Mouse (Mus musculus): Measurements from ENCODE around the gene Cdca3. TPM values are rescaled to one million over a fixed set of nuclear protein-coding genes. Genes with fewer than 3 reads are reported as not detected.

The Cdca3 gene
- polyA plus RNA-seq, 1 experiment from 2014 or later, result 115 TPM

GRCm38 (mm10) chr6:124861266-124861665, 31.9 kb downstream of the Cdca3 start:
- H3K4me1 ChIP-seq, result peaks cover 73% of the 10 kb centered on the region
- H3K36me3 ChIP-seq, result no peaks in the 10 kb centered on the region
- H3K9me3 ChIP-seq, result no peaks in the 10 kb centered on the region
- H3K4me3 ChIP-seq, result no peak overlapping the region
- peak overlapping the region; percentile 88 for H3K4me2 ChIP-seq (replicated peaks)
- H3K27me3 ChIP-seq (replicated peaks), result no peaks in the 10 kb centered on the region
- no peak for ATAC-seq (ENCODE audit: low FRiP score, low read depth)
- WGBS, result 82% methylated on average over 19 of the region's 19 CpGs
- H3K27ac ChIP-seq, result no peak overlapping the region
- H3K9ac ChIP-seq, result peak overlapping the region; percentile 82; the same call in 1 of the 2 replicates

- H3K27ac ChIP-seq, result no peak overlapping the region; the same call in 1 of the 2 replicates
- peak overlapping the region; percentile 58; the same call in 1 of the 2 replicates for H3K4me3 ChIP-seq
- H3K9ac ChIP-seq, result peak overlapping the region; percentile 82
- no peaks in the 10 kb centered on the region for H3K27me3 ChIP-seq (replicated peaks)
- WGBS, result 44% methylated on average over 3 of the region's 3 CpGs
- no peaks in the 10 kb centered on the region for H3K9me3 ChIP-seq
- no peak for ATAC-seq (ENCODE audit: low FRiP score, low read depth)
- peaks cover 73% of the 10 kb centered on the region for H3K4me1 ChIP-seq
- H3K36me3 ChIP-seq, result no peaks in the 10 kb centered on the region
- H3K4me2 ChIP-seq (replicated peaks), result peak overlapping the region; percentile 88
These were observed 32.5 kb downstream of the Cdca3 start for GRCm38 (mm10) chr6:124861802-124862201.

- peak overlapping the region; percentile 58 for H3K4me3 ChIP-seq
- peak overlapping the region; percentile 82 for H3K9ac ChIP-seq
- no peaks in the 10 kb centered on the region for H3K27me3 ChIP-seq (replicated peaks)
- 13% methylated on average over 8 of the region's 8 CpGs for WGBS
- H3K27ac ChIP-seq, result peak overlapping the region; percentile 20; the same call in 1 of the 2 replicates
- H3K4me1 ChIP-seq, result peaks cover 71% of the 10 kb centered on the region
- ATAC-seq (ENCODE audit: low FRiP score, low read depth), result no peak
- H3K4me2 ChIP-seq (replicated peaks), result peak overlapping the region; percentile 88
- no peaks in the 10 kb centered on the region for H3K9me3 ChIP-seq
- H3K36me3 ChIP-seq, result no peaks in the 10 kb centered on the region
These were observed 33.2 kb downstream of the Cdca3 start for GRCm38 (mm10) chr6:124862406-124863124.

- ATAC-seq (ENCODE audit: low FRiP score, low read depth), result peak; percentile 19
- Histone ChIP-seq H3K9me3 (no peaks in the 10 kb centered on the region), H3K4me2 (replicated peaks) (peak overlapping the region; percentile 88), H3K4me1 (peaks cover 65% of the 10 kb centered on the region), H3K27me3 (replicated peaks) (no peaks in the 10 kb centered on the region), H3K36me3 (no peaks in the 10 kb centered on the region), H3K9ac (peak overlapping the region; percentile 82), H3K27ac (peak overlapping the region; percentile 81), H3K4me3 (peak overlapping the region; percentile 58)
- WGBS, result 1% methylated on average over 12 of the region's 16 CpGs
These were observed 33.8 kb downstream of the Cdca3 start for GRCm38 (mm10) chr6:124863125-124863657.

- H3K9ac ChIP-seq, result peak within 1 kb of the TSS; percentile 82
- peak within 1 kb of the TSS; percentile 58 for H3K4me3 ChIP-seq
- no peaks in the 10 kb centered on the region for H3K36me3 ChIP-seq
- H3K4me2 ChIP-seq (replicated peaks), result peak within 1 kb of the TSS; percentile 88
- WGBS, result under 1% methylated on average over 43 of the region's 43 CpGs
- ATAC-seq (ENCODE audit: low FRiP score, low read depth), result peak; percentile 67
- H3K27me3 ChIP-seq (replicated peaks), result no peaks in the 10 kb centered on the region
- H3K4me1 ChIP-seq, result peaks cover 60% of the 10 kb centered on the region
- H3K27ac ChIP-seq, result peak within 1 kb of the TSS; percentile 81
- H3K9me3 ChIP-seq, result no peaks in the 10 kb centered on the region
These were observed 34.4 kb downstream of the Cdca3 start, which contains the start of gene Gpr162 for GRCm38 (mm10) chr6:124863658-124864298. TSS of gene Gpr162 (minus strand) at chr6:124863983.

- H3K4me3 ChIP-seq, result no peak overlapping the region
- 0 out of 2 replicates have a peak overlapping the region, but pooled peaks have one; percentile 21 for H3K9ac ChIP-seq
- ATAC-seq (ENCODE audit: low FRiP score, low read depth), result no peak
- peaks cover 46% of the 10 kb centered on the region for H3K4me1 ChIP-seq
- H3K27me3 ChIP-seq (replicated peaks), result no peaks in the 10 kb centered on the region
- H3K9me3 ChIP-seq, result no peaks in the 10 kb centered on the region
- WGBS, result 60% methylated on average over 18 of the region's 18 CpGs
- H3K36me3 ChIP-seq, result no peaks in the 10 kb centered on the region
- no peak overlapping the region for H3K4me2 ChIP-seq (replicated peaks)
- no peak overlapping the region for H3K27ac ChIP-seq
These were observed 36.5 kb downstream of the Cdca3 start for GRCm38 (mm10) chr6:124865766-124866362.

- no peak overlapping the region for H3K9ac ChIP-seq
- no peak for ATAC-seq (ENCODE audit: low FRiP score, low read depth)
- 58% methylated on average over 6 of the region's 7 CpGs for WGBS
These were observed 37.2 kb downstream of the Cdca3 start for GRCm38 (mm10) chr6:124866560-124866959.

GRCm38 (mm10) chr6:124874348-124874747, 45.0 kb downstream of the Cdca3 start:
- ATAC-seq (ENCODE audit: low FRiP score, low read depth), result no peak
- WGBS, result 57% methylated on average over 3 of the region's 3 CpGs
- no peaks in the 10 kb centered on the region for H3K27me3 ChIP-seq (replicated peaks)
- H3K4me3 ChIP-seq, result no peak overlapping the region
- no peaks in the 10 kb centered on the region for H3K36me3 ChIP-seq
- no peak overlapping the region for H3K9ac ChIP-seq
- no peak overlapping the region for H3K27ac ChIP-seq
- no peaks in the 10 kb centered on the region for H3K9me3 ChIP-seq
- no peak overlapping the region for H3K4me2 ChIP-seq (replicated peaks)
- no peaks in the 10 kb centered on the region for H3K4me1 ChIP-seq

More at GRCm38 (mm10) chr6:124866560-124866959, 37.2 kb downstream of the Cdca3 start:
- Histone ChIP-seq H3K27me3 (replicated peaks) (no peaks in the 10 kb centered on the region), H3K36me3 (no peaks in the 10 kb centered on the region), H3K9me3 (no peaks in the 10 kb centered on the region), H3K4me2 (replicated peaks) (no peak overlapping the region), H3K27ac (no peak overlapping the region), H3K4me1 (peaks cover 40% of the 10 kb centered on the region), H3K4me3 (no peak overlapping the region)

- ATAC-seq (ENCODE audit: low FRiP score, low read depth), result no peak
- H3K4me2 ChIP-seq (replicated peaks), result no peak overlapping the region
- no peaks in the 10 kb centered on the region for H3K4me1 ChIP-seq
- H3K9me3 ChIP-seq, result no peaks in the 10 kb centered on the region
- no peak overlapping the region for H3K4me3 ChIP-seq
- no peak overlapping the region for H3K27ac ChIP-seq
- H3K9ac ChIP-seq, result no peak overlapping the region
- WGBS, result 60% methylated on average over 6 of the region's 6 CpGs
- no peaks in the 10 kb centered on the region for H3K27me3 ChIP-seq (replicated peaks)
- no peaks in the 10 kb centered on the region for H3K36me3 ChIP-seq
These were observed 50.0 kb downstream of the Cdca3 start for GRCm38 (mm10) chr6:124879390-124879789.

GRCm38 (mm10) chr6:124881821-124882220, 52.5 kb downstream of the Cdca3 start:
- Histone ChIP-seq H3K36me3 (no peaks in the 10 kb centered on the region), H3K9me3 (no peaks in the 10 kb centered on the region), H3K4me2 (replicated peaks) (no peak overlapping the region), H3K27me3 (replicated peaks) (no peaks in the 10 kb centered on the region), H3K9ac (no peak overlapping the region), H3K27ac (no peak overlapping the region), H3K4me1 (no peaks in the 10 kb centered on the region), H3K4me3 (no peak overlapping the region)
- no peak for ATAC-seq (ENCODE audit: low FRiP score, low read depth)
- WGBS, result 93% methylated on average over 9 of the region's 9 CpGs
